Mouse (Mus musculus) cerebellum, adult 2 months (tissue): ENCODE measurements around the gene Megf6. TPM values are rescaled to one million over a fixed set of nuclear protein-coding genes. Genes with fewer than 3 reads are reported as not detected.
A peak's percentile ranks its signal among the peaks of the same experiment; 100 is the strongest.

ENCODE experiments used
- DNase-seq, 2 experiments: peaks; one replicate each; pipeline ENCODE4 v3.0.0; 2021
- H3K27ac ChIP-seq: fragments of 200-500 bp; 2 replicates; pipeline ENCODE4 v1.5.1; 2012; ENCODE audit warnings: low read length, control low read depth, inconsistent platforms; ENCODE audit not compliant: insufficient read depth
- H3K27me3 ChIP-seq: fragments of 200-500 bp; 2 replicates; pipeline ENCODE4 v1.6.1; 2012; ENCODE audit warnings: inconsistent platforms, mild to moderate bottlenecking, low read length, moderate library complexity; ENCODE audit not compliant: control insufficient read depth, insufficient read depth
- H3K4me1 ChIP-seq: fragments of 200-500 bp; 2 replicates; pipeline ENCODE4 v1.6.1; 2011; ENCODE audit warnings: low read length; ENCODE audit not compliant: control insufficient read depth, insufficient read depth
- H3K4me3 ChIP-seq: fragments of 200-500 bp; replicated peaks from 2 replicates; pipeline ENCODE3; 2011; ENCODE audit warnings: mild to moderate bottlenecking, low read depth, low read length, control low read depth; ENCODE audit not compliant: insufficient read depth
- CTCF ChIP-seq: fragments of 200-500 bp; IDR thresholded peaks from 2 replicates; pipeline ENCODE4 v1.5.1; 2011; ENCODE audit warnings: low read depth, mild to moderate bottlenecking, control low read depth, low read length, moderate library complexity, borderline replicate concordance; ENCODE audit not compliant: insufficient read depth
- POLR2A ChIP-seq: fragments of 200-500 bp; IDR thresholded peaks from 2 replicates; pipeline ENCODE4 v1.6.1; 2011; ENCODE audit warnings: low read length, control low read depth, borderline replicate concordance; ENCODE audit not compliant: insufficient read depth
- WGBS: fragments of 180-500 bp; shearing (Covaris S2); methylation state at CpG from one replicate; pipeline ENCODE4 v1.1.7; 2018; 5-methylcytosine and 5-hydroxymethylcytosine counted together
- polyA plus RNA-seq: library from polyadenylated mRNA; depleted of rRNA; stranded (reverse); fragments of >200 nt; gene quantifications from 2 replicates; pipeline ENCODE4 v1.2.3, GENCODE M21; 2012

Gene Megf6
- polyA plus RNA-seq, 1 experiment, result 2.6 TPM

- Histone ChIP-seq H3K27ac (no peak overlapping the region), H3K4me1 (no peaks in the 10 kb centered on the region), H3K4me3 (no peak overlapping the region), H3K27me3 (no peaks in the 10 kb centered on the region)
- TF ChIP-seq CTCF (no peak), POLR2A (no peak)
- WGBS, result 88% methylated on average over 21 of the region's 21 CpGs
- DNase-seq, result no peak
Observed at GRCm38 (mm10) chr4:154248092-154248805, 77.7 kb downstream of the Megf6 start.

DNA sequence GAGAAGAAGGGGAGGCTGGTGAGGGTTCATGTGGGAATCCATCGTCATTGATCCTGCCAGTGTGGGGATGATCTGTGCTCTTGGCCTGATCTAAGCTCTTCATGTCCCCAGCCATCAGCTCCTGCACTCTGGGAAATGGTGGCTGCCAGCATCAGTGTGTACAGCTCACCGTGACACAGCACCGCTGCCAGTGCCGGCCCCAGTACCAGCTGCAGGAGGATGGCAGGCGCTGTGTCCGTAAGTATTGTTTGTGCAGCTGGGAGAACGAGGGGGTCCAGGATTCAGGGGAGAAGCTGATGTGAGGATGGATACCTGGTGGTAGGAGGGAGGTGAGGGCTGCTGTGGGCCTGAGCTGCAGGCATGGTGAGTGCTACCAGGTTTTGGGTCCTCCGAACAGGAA lies 78.8 kb downstream of the Megf6 start:
- no peaks in the 10 kb centered on the region for H3K27me3 ChIP-seq
- H3K4me3 ChIP-seq, result no peak overlapping the region
- no peak overlapping the region for H3K27ac ChIP-seq
- no peak for DNase-seq
- TF ChIP-seq POLR2A (no peak), CTCF (no peak)
- 77% methylated on average over 8 of the region's 8 CpGs for WGBS
- H3K4me1 ChIP-seq, result no peaks in the 10 kb centered on the region

DNA sequence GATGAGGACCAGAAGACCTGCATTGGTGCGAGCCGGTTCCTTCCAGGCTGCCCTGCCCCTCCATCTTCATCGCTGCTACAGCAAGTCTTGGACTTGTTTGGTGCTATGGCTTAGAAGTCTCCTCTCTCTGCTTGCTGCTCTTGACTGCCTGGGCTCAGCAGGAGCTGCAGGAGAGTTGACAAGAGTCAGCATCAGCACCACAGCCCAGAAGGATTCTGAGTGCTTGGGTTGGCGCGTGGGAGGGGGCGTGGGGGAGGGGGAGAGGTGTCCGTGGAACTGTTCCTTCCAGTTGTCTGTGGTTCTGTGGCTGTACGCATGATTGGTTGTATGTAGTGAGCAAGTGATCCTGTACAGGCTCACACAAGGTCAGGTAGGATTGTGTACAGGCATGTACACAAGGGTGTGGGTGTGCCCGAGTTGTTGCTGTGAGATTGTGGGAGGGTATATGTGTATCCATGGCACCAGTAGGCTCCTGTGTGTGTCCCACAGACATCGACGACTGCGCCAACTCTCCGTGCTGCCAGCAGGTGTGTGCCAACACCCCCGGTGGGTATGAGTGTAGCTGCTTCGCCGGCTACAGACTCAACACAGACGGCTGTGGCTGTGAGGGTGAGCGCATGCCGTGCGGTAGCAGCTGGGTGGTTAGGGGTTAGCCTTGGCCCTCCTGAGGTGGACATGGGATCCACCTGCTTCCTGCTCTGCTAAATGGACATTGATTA lies 82.2 kb downstream of the Megf6 start:
- H3K27ac ChIP-seq, result no peak overlapping the region
- no peaks in the 10 kb centered on the region for H3K27me3 ChIP-seq
- no peak for TF ChIP-seq CTCF
- no peak for TF ChIP-seq POLR2A
- no peaks in the 10 kb centered on the region for H3K4me1 ChIP-seq
- 31% methylated on average over 20 of the region's 20 CpGs for WGBS
- H3K4me3 ChIP-seq, result no peak overlapping the region
- DNase-seq, result no peak

DNA sequence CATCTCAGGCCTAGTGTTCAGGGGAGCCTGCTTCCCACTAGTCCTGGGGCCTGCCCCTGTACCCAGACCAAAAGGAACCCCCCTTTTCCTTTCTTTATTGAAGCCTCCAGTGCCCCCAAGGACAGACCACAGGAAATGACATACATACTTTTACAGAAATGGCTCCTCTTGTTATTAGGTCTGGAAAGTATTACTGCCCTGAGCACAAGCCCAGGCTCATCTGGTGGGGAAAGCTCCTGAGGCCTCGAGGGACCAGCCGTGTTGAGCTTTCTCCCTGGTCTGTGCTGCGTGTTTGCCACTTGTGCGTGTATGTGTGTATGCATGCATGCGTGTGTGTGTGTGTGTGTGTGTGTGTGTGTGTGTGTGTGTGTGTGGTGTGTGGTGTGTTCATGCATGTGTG lies 90.2 kb downstream of the Megf6 start:
- Histone ChIP-seq H3K4me1 (no peaks in the 10 kb centered on the region), H3K27ac (no peak overlapping the region), H3K4me3 (no peak overlapping the region), H3K27me3 (no peaks in the 10 kb centered on the region)
- 95% methylated on average over 5 of the region's 5 CpGs for WGBS
- TF ChIP-seq CTCF (no peak), POLR2A (no peak)
- DNase-seq, result no peak

GRCm38 (mm10) chr4:154262071-154262470 lies 91.5 kb downstream of the Megf6 start:
- H3K27ac ChIP-seq, result no peak overlapping the region
- H3K27me3 ChIP-seq, result no peaks in the 10 kb centered on the region
- 60% methylated on average over 4 of the region's 4 CpGs for WGBS
- DNase-seq, result no peak
- peaks cover 4% of the 10 kb centered on the region for H3K4me1 ChIP-seq
- no peak overlapping the region for H3K4me3 ChIP-seq
- TF ChIP-seq CTCF, result no peak
- no peak for TF ChIP-seq POLR2A

DNA sequence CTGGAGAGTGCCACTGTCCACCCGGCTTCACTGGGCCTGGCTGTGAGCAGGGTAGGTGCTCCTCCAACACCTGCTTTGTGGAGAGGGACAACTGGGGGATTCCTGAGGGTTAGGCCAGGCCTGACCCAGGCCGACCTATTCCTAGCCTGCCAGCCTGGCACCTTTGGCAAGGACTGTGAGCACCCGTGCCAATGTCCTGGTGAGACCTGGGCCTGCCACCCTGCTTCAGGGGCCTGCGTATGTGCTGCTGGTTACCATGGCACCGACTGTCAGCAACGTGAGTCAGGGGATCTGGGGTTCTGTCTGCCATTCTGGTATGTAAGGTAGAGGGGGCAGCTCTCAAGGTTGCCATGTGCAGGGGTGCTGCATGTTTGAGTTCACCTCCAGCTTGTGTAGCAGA lies 97.0 kb downstream of the Megf6 start:
- TF ChIP-seq CTCF (no peak), POLR2A (no peak)
- DNase-seq, result peak; percentile 31 to 32
- 22% methylated on average over 6 of the region's 6 CpGs for WGBS

GRCm38 (mm10) chr4:154269520-154269919 lies 99.0 kb downstream of the Megf6 start:
- DNase-seq, result no peak
- H3K27ac ChIP-seq, result no peak overlapping the region
- TF ChIP-seq CTCF (no peak), POLR2A (no peak)
- no peak overlapping the region for H3K4me3 ChIP-seq
- H3K4me1 ChIP-seq, result peaks cover 17% of the 10 kb centered on the region
- H3K27me3 ChIP-seq, result no peaks in the 10 kb centered on the region
- 71% methylated on average over 10 of the region's 10 CpGs for WGBS

More for the DNA sequence above, 97.0 kb downstream of the Megf6 start:
- Histone ChIP-seq H3K27ac (no peak overlapping the region), H3K4me1 (peaks cover 17% of the 10 kb centered on the region), H3K27me3 (no peaks in the 10 kb centered on the region), H3K4me3 (no peak overlapping the region)

DNA sequence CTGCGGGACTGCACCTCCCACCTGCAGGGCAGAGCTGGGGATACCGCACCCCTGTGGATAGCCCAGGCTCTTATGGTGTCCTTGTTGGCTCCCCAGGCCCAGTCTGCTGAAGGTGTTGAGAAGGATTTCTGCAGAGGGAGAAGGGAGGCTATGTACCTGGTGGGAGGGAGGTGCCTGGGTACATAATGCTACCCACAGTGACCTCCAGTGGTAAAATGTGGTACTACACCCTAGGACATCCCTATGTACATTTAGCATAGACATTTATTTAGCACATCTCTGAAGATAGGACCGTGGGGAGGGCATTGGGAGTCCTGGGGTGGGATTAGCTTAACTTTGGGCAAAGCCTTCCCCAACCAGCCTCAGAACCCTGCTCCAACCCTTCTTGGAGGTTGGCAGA lies 102.5 kb downstream of the Megf6 start:
- Histone ChIP-seq H3K4me3 (no peak overlapping the region), H3K4me1 (peaks cover 4% of the 10 kb centered on the region; the same call in 1 of the 2 replicates), H3K27ac (no peak overlapping the region), H3K27me3 (no peaks in the 10 kb centered on the region)
- no peak for TF ChIP-seq POLR2A
- peak; percentile 58 for TF ChIP-seq CTCF
- DNase-seq, result peak in 1 of 2 experiments; percentile 10
- WGBS, result 51% methylated on average over 3 of the region's 3 CpGs
